Mouse (Mus musculus) erythroblast, embryonic 14.5 days (primary cell): ENCODE measurements around the gene Ces2h.

ENCODE experiments used
- GATA1 ChIP-seq: IDR thresholded peaks from 2 replicates; pipeline ENCODE4 v1.6.1; 2012; ENCODE audit warnings: low read length, inconsistent platforms, mixed read lengths
- TAL1 ChIP-seq: IDR thresholded peaks from 3 replicates; pipeline ENCODE4 v1.6.1; 2012; ENCODE audit warnings: low read length, inconsistent platforms, mixed read lengths

DNA sequence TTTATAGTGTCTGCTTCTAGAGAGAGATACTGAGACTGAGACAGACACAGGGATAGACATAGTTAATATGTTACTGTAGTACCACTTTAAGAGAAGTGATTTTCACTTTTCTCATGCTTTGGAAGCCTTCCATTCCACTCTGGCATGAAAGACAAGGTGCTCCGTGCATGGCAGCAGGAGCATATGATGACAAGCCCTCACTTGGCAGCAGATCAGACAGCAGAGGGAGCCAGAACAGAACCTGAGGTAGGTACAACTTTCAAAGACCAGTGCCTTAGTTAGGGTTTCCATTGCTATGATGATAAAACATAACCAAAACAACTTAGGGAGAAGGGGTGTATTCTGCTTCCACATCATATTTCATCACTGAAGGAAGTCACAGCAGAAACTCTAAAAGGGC, 22.4 kb downstream of the Ces2h start:
- TF ChIP-seq TAL1 (no peak), GATA1 (no peak)
